Mouse (Mus musculus) cerebellum, adult 2 months (tissue): ENCODE data around the gene Ythdf1. TPM values are rescaled to one million over a fixed set of nuclear protein-coding genes. Genes with fewer than 3 reads are reported as not detected.

Experiments
- DNase-seq, 2 experiments: peaks; one replicate each; pipeline ENCODE4 v3.0.0; 2021
- H3K27ac ChIP-seq: fragments of 200-500 bp; 2 replicates; pipeline ENCODE4 v1.5.1; 2012; ENCODE audit warnings: low read length, control low read depth, inconsistent platforms; ENCODE audit not compliant: insufficient read depth
- H3K27me3 ChIP-seq: fragments of 200-500 bp; 2 replicates; pipeline ENCODE4 v1.6.1; 2012; ENCODE audit warnings: inconsistent platforms, mild to moderate bottlenecking, low read length, moderate library complexity; ENCODE audit not compliant: control insufficient read depth, insufficient read depth
- H3K4me1 ChIP-seq: fragments of 200-500 bp; 2 replicates; pipeline ENCODE4 v1.6.1; 2011; ENCODE audit warnings: low read length; ENCODE audit not compliant: control insufficient read depth, insufficient read depth
- H3K4me3 ChIP-seq: fragments of 200-500 bp; replicated peaks from 2 replicates; pipeline ENCODE3; 2011; ENCODE audit warnings: mild to moderate bottlenecking, low read depth, low read length, control low read depth; ENCODE audit not compliant: insufficient read depth
- CTCF ChIP-seq: fragments of 200-500 bp; IDR thresholded peaks from 2 replicates; pipeline ENCODE4 v1.5.1; 2011; ENCODE audit warnings: low read depth, mild to moderate bottlenecking, control low read depth, low read length, moderate library complexity, borderline replicate concordance; ENCODE audit not compliant: insufficient read depth
- POLR2A ChIP-seq: fragments of 200-500 bp; IDR thresholded peaks from 2 replicates; pipeline ENCODE4 v1.6.1; 2011; ENCODE audit warnings: low read length, control low read depth, borderline replicate concordance; ENCODE audit not compliant: insufficient read depth
- WGBS: fragments of 180-500 bp; shearing (Covaris S2); methylation state at CpG from one replicate; pipeline ENCODE4 v1.1.7; 2018; 5-methylcytosine and 5-hydroxymethylcytosine counted together
- polyA plus RNA-seq: library from polyadenylated mRNA; depleted of rRNA; stranded (reverse); fragments of >200 nt; gene quantifications from 2 replicates; pipeline ENCODE4 v1.2.3, GENCODE M21; 2012

Gene Ythdf1
- polyA plus RNA-seq, 1 experiment = 52.3 TPM

- DNase-seq = peak; percentile 74 to 78
Measured at GRCm38 (mm10) chr2:180893537-180894028, 27.2 kb downstream of the Ythdf1 start.

GRCm38 (mm10) chr2:180892841-180893521, 27.8 kb downstream of the Ythdf1 start:
- Histone ChIP-seq H3K27ac (peak overlapping the region; percentile 99), H3K4me3 (peak overlapping the region; percentile 68), H3K27me3 (no peaks in the 10 kb centered on the region), H3K4me1 (peaks cover 40% of the 10 kb centered on the region)
- peak; percentile 96 to 97 for DNase-seq
- no peak for TF ChIP-seq CTCF
- peak; percentile 96 for TF ChIP-seq POLR2A
- WGBS = under 1% methylated on average over 95 of the region's 97 CpGs

More at GRCm38 (mm10) chr2:180893537-180894028, 27.2 kb downstream of the Ythdf1 start:
- Histone ChIP-seq H3K27ac (peak overlapping the region; percentile 99), H3K27me3 (no peaks in the 10 kb centered on the region), H3K4me1 (peaks cover 46% of the 10 kb centered on the region), H3K4me3 (peak overlapping the region; percentile 68)
- under 1% methylated on average over 50 of the region's 50 CpGs for WGBS
- TF ChIP-seq POLR2A (peak; percentile 19; the same call in 1 of the 2 replicates), CTCF (no peak)

- Histone ChIP-seq H3K27me3 (no peaks in the 10 kb centered on the region), H3K4me1 (peaks cover 29% of the 10 kb centered on the region), H3K27ac (peak overlapping the region; percentile 84), H3K4me3 (peak overlapping the region; percentile 58)
- DNase-seq = peak in 1 of 2 experiments; percentile 30
- TF ChIP-seq POLR2A = no peak
- no peak for TF ChIP-seq CTCF
- 45% methylated on average over 9 of the region's 9 CpGs for WGBS
Measured at GRCm38 (mm10) chr2:180891835-180892323, 28.9 kb downstream of the Ythdf1 start.

GRCm38 (mm10) chr2:180891075-180891834, 29.5 kb downstream of the Ythdf1 start:
- peak overlapping the region; percentile 58 for H3K4me3 ChIP-seq
- H3K27ac ChIP-seq = peak overlapping the region; percentile 84
- 11% methylated on average over 37 of the region's 37 CpGs for WGBS
- DNase-seq = peak; percentile 62 to 71
- H3K4me1 ChIP-seq = peaks cover 23% of the 10 kb centered on the region
- 0 out of 2 replicates have a peak, but pooled peaks have one; percentile 25 for TF ChIP-seq POLR2A
- TF ChIP-seq CTCF = no peak
- no peaks in the 10 kb centered on the region for H3K27me3 ChIP-seq

- WGBS = 46% methylated on average over 29 of the region's 29 CpGs
Measured at GRCm38 (mm10) chr2:180890422-180891074, 30.2 kb downstream of the Ythdf1 start.

GRCm38 (mm10) chr2:180889921-180890280, 30.8 kb downstream of the Ythdf1 start:
- Histone ChIP-seq H3K27ac (no peak overlapping the region), H3K27me3 (no peaks in the 10 kb centered on the region), H3K4me3 (no peak overlapping the region), H3K4me1 (peaks cover 12% of the 10 kb centered on the region; the same call in 1 of the 2 replicates)
- DNase-seq = peak in 1 of 2 experiments; percentile 19
- TF ChIP-seq POLR2A (no peak), CTCF (no peak)
- WGBS = 75% methylated on average over 4 of the region's 4 CpGs

More at GRCm38 (mm10) chr2:180890422-180891074, 30.2 kb downstream of the Ythdf1 start:
- Histone ChIP-seq H3K4me3 (peak overlapping the region; percentile 58), H3K27me3 (no peaks in the 10 kb centered on the region), H3K4me1 (peaks cover 16% of the 10 kb centered on the region), H3K27ac (peak overlapping the region; percentile 84)
- DNase-seq = peak; percentile 26 to 59
- TF ChIP-seq CTCF (no peak), POLR2A (no peak)

GRCm38 (mm10) chr2:180889271-180889920, 31.4 kb downstream of the Ythdf1 start:
- H3K27me3 ChIP-seq = no peaks in the 10 kb centered on the region
- no peak overlapping the region for H3K4me3 ChIP-seq
- WGBS = 56% methylated on average over 19 of the region's 19 CpGs
- H3K27ac ChIP-seq = no peak overlapping the region
- TF ChIP-seq CTCF = no peak
- TF ChIP-seq POLR2A = no peak
- H3K4me1 ChIP-seq = peaks cover 12% of the 10 kb centered on the region; the same call in 1 of the 2 replicates
- peak in 1 of 2 experiments; percentile 10 for DNase-seq
